Mouse (Mus musculus): ENCODE measurements around the gene Kera. TPM values are rescaled to one million over a fixed set of nuclear protein-coding genes. Genes with fewer than 3 reads are reported as not detected.

Kera gene
- polyA plus RNA-seq, 1 experiment = not detected

- TF ChIP-seq POLR2A (IDR thresholded peaks at IDR 0.05; ENCODE audit: insufficient read depth, low read depth, low read length) (no peak), CTCF (IDR thresholded peaks at IDR 0.05; ENCODE audit: insufficient read depth, low read depth, low read length) (no peak)
- WGBS = 90% methylated on average over 2 of the region's 2 CpGs
- Histone ChIP-seq H3K4me1 (ENCODE audit: control insufficient read depth, insufficient read depth, low read length) (no peaks in the 10 kb centered on the region), H3K4me3 (ENCODE audit: insufficient read depth, low read depth, low read length) (no peak within 1 kb of the TSS), H3K27ac (ENCODE audit: insufficient read depth, low read depth, low read length) (no peak within 1 kb of the TSS)
Observed at GRCm38 (mm10) chr10:97643768-97644167, 37.1 kb downstream of the Kera start, which contains the start of gene Epyc. Epyc (plus strand) TSS chr10:97644068.

- WGBS = 81% methylated on average over 2 of the region's 2 CpGs
- TF ChIP-seq POLR2A (IDR thresholded peaks at IDR 0.05; ENCODE audit: insufficient read depth, low read depth, low read length) (no peak), CTCF (IDR thresholded peaks at IDR 0.05; ENCODE audit: insufficient read depth, low read depth, low read length) (no peak)
- no peak overlapping the region for H3K4me3 ChIP-seq (ENCODE audit: insufficient read depth, low read depth, low read length)
- no peak overlapping the region for H3K27ac ChIP-seq (ENCODE audit: insufficient read depth, low read depth, low read length)
- no peaks in the 10 kb centered on the region for H3K4me1 ChIP-seq (ENCODE audit: control insufficient read depth, insufficient read depth, low read length)
Observed at GRCm38 (mm10) chr10:97650334-97650733, 43.7 kb downstream of the Kera start.

GRCm38 (mm10) chr10:97659489-97659888 is 52.8 kb downstream of the Kera start:
- WGBS = 95% methylated on average over 1 of the region's 1 CpGs
- Histone ChIP-seq H3K4me3 (ENCODE audit: insufficient read depth, low read depth, low read length) (no peak overlapping the region), H3K4me1 (ENCODE audit: control insufficient read depth, insufficient read depth, low read length) (no peaks in the 10 kb centered on the region), H3K27ac (ENCODE audit: insufficient read depth, low read depth, low read length) (no peak overlapping the region)
- no peak for TF ChIP-seq POLR2A (IDR thresholded peaks at IDR 0.05; ENCODE audit: insufficient read depth, low read depth, low read length)
- TF ChIP-seq CTCF (IDR thresholded peaks at IDR 0.05; ENCODE audit: insufficient read depth, low read depth, low read length) = no peak

Other genes starting within 250 kb of the Kera start
- gene Dcn, start 127.3 kb upstream of the Kera start, polyA plus RNA-seq (2012; ENCODE audit: insufficient read depth, insufficient read length, low replicate concordance, missing spikeins) = not detected in 2 replicates
- gene Lum, start 41.8 kb upstream of the Kera start, polyA plus RNA-seq (2012; ENCODE audit: insufficient read depth, insufficient read length, low replicate concordance, missing spikeins) = not detected in 2 replicates
- gene Epyc, start 37.2 kb downstream of the Kera start, polyA plus RNA-seq (2012; ENCODE audit: insufficient read depth, insufficient read length, low replicate concordance, missing spikeins) = not detected in 2 replicates
- not detected in 2 replicates for gene Ccer1, start 86.2 kb downstream of the Kera start, polyA plus RNA-seq (2012; ENCODE audit: insufficient read depth, insufficient read length, low replicate concordance, missing spikeins)
- gene C030005K15Rik, start 119.9 kb downstream of the Kera start, polyA plus RNA-seq (2012; ENCODE audit: insufficient read depth, insufficient read length, low replicate concordance, missing spikeins) = not detected in 2 replicates

Data from olfactory bulb, adult 2 months (tissue).